11 mouse cellular contexts compared by ENCODE assay signal in the genomic region with DNA sequence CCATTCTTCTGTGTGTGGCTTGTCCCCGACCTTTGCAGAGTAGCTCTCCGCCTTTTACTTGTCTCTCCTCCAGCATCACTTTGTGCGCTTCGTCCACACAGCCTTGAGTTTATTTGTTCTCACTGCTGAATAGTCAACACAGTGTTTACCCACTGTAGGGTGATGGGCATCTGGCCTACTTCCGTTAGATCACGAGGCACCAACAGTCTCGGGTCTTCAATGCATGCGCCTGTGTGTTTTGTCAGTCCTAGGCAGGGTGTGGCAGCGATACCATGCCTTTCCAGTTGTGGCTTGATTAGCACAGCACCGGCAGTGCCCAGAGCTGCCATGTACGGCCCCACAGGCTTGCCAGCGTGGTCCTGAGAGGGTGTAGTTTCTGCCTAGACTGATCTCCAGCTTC. TPM values are rescaled to one million over a fixed set of nuclear protein-coding genes. Genes with fewer than 3 reads are reported as not detected.
DNase-seq lines count a peak whose midpoint lies in the region; ATAC-seq and TF ChIP-seq lines count a peak whose summit lies in the region.
"Had no signal": no experiment of that assay in that cellular context is flagged by ENCODE, and none has a peak within 500 bp of the region (broad histone marks: within the 10 kb centered on the region; RNA-seq: fewer than 3 reads in every experiment).

No protein-coding gene starts in this region.

- TF ChIP-seq CTCF in gastrocnemius, adult 2 months (IDR thresholded peaks at IDR 0.05): no peak

- H3K36me3 ChIP-seq in liver, embryonic 12.5 days: peaks cover 12% of the 10 kb centered on the region

- WGBS in liver, embryonic 12.5 days (ENCODE audit: insufficient replicate concordance): 35% methylated on average over 12 of the region's 12 CpGs

- peak overlapping the region; percentile 38 for H3K27ac ChIP-seq in gastrocnemius, adult 2 months
- H3K27ac ChIP-seq in liver, embryonic 12.5 days: peak overlapping the region; percentile 74
- H3K27ac ChIP-seq: heart, adult 2 months; lung, embryonic 15.5 days had no signal

- intact Hi-C loops in gastrocnemius, adult 2 months (cut with DNase I): no loop called here
- intact Hi-C loops in gastrocnemius, postnatal 14 days (cut with DNase I; ENCODE audit: low total_unique reads): no loop called here

- H3K27me3 ChIP-seq in liver, embryonic 12.5 days (replicated peaks): no peaks in the 10 kb centered on the region
- H3K27me3 ChIP-seq: lung, embryonic 15.5 days had no signal

- no peak for DNase-seq in gastrocnemius, adult 2 months
- no peak for DNase-seq in gastrocnemius, postnatal 14 days
- DNase-seq in spleen, adult 12 weeks (ENCODE audit: low spot score): peak; percentile 17
- no peak for DNase-seq in spleen, adult 18-20 months
- DNase-seq in yolk sac, embryonic 10.5 days (ENCODE audit: low spot score): peak; percentile 81
- no peak for DNase-seq in testis, postnatal 10 days (ENCODE audit: low spot score)
- DNase-seq in cerebellum, adult 9-11 months: no peak
- DNase-seq: cerebellum, adult 11-12 months; heart, adult 2 months had no signal

- no peaks in the 10 kb centered on the region for H3K9me3 ChIP-seq in liver, embryonic 12.5 days (replicated peaks)
- H3K9me3 ChIP-seq: lung, embryonic 15.5 days had no signal

- peak; percentile 77 for ATAC-seq in liver, embryonic 12.5 days

- peaks cover 92% of the 10 kb centered on the region for H3K4me1 ChIP-seq in liver, embryonic 12.5 days

- 0 out of 2 replicates have a peak overlapping the region, but pooled peaks have one; percentile 15 for H3K9ac ChIP-seq in liver, embryonic 12.5 days
- H3K9ac ChIP-seq: lung, embryonic 15.5 days had no signal

- H3K4me2 ChIP-seq in liver, embryonic 12.5 days: peak overlapping the region; percentile 49
- H3K4me2 ChIP-seq: lung, embryonic 15.5 days had no signal

- no peak overlapping the region for H3K4me3 ChIP-seq in gastrocnemius, adult 2 months
- H3K4me3 ChIP-seq in liver, embryonic 12.5 days: peak overlapping the region; percentile 18; the same call in 1 of the 2 replicates
- H3K4me3 ChIP-seq: heart, adult 2 months; lung, embryonic 15.5 days had no signal

RNA-seq across cellular contexts. Expression of a gene that starts 13.6 kb away (rescaled TPM):
- total RNA-seq in gastrocnemius, adult 2 months (2021): 10 to 100 TPM; 76.4 to 86.9 TPM
- total RNA-seq in gastrocnemius, postnatal 14 days (2021): 10 to 100 TPM; 79.2 to 83.9 TPM
- 20.8 and 23.6 TPM in 2 replicates for polyA plus RNA-seq in liver, embryonic 12.5 days (2016; fragmentation: Nextera tagmentation; extraction: Ambion mirVana)

Comparison
In these comparisons a context has a peak if more than half of its experiments do, and no peak if none do; other contexts are left out.
1. DNase-seq: peak in spleen, adult 12 weeks (single experiment) and yolk sac, embryonic 10.5 days (single experiment); none in gastrocnemius, adult 2 months (single experiment), gastrocnemius, postnatal 14 days (single experiment), spleen, adult 18-20 months (0 of 2), testis, postnatal 10 days (single experiment) and cerebellum, adult 9-11 months (single experiment).